Mouse (Mus musculus) kidney, postnatal 14 days (tissue): ENCODE data around the gene Car5a.
A peak's percentile ranks its signal among the peaks of the same experiment; 100 is the strongest.

Experiments
- DNase-seq: peaks from one replicate; pipeline ENCODE4 v3.0.0; 2022; ENCODE audit warnings: mixed read lengths

Car5a gene

GRCm38 (mm10) chr8:121905864-121906263 lies 38.8 kb downstream of the Car5a start:
- DNase-seq = no peak

GRCm38 (mm10) chr8:121905420-121905819 lies 39.3 kb downstream of the Car5a start:
- no peak for DNase-seq

- DNase-seq = no peak
Measured at GRCm38 (mm10) chr8:121904999-121905398, 39.7 kb downstream of the Car5a start.

- no peak for DNase-seq
Measured at GRCm38 (mm10) chr8:121903977-121904376, 40.7 kb downstream of the Car5a start.

- peak; percentile 34 for DNase-seq
Measured at GRCm38 (mm10) chr8:121901498-121902236, 43.0 kb downstream of the Car5a start.

GRCm38 (mm10) chr8:121899180-121900044 lies 45.3 kb downstream of the Car5a start:
- DNase-seq = no peak

GRCm38 (mm10) chr8:121898401-121898931 lies 46.2 kb downstream of the Car5a start:
- DNase-seq = peak; percentile 60

GRCm38 (mm10) chr8:121897871-121898381 lies 46.8 kb downstream of the Car5a start:
- DNase-seq = peak; percentile 76

GRCm38 (mm10) chr8:121897205-121897604 lies 47.5 kb downstream of the Car5a start:
- no peak for DNase-seq

- peak; percentile 40 for DNase-seq
Measured at GRCm38 (mm10) chr8:121896476-121897145, 48.1 kb downstream of the Car5a start.

- DNase-seq = peak; percentile 37
Measured at GRCm38 (mm10) chr8:121895910-121896309, 48.8 kb downstream of the Car5a start.

- DNase-seq = no peak
Measured at GRCm38 (mm10) chr8:121892875-121893274, 51.8 kb downstream of the Car5a start.

- no peak for DNase-seq
Measured at GRCm38 (mm10) chr8:121889810-121890785, 54.6 kb downstream of the Car5a start.

GRCm38 (mm10) chr8:121889317-121889716 lies 55.4 kb downstream of the Car5a start:
- no peak for DNase-seq

- DNase-seq = no peak
Measured at GRCm38 (mm10) chr8:121887547-121887946, 57.2 kb downstream of the Car5a start.

GRCm38 (mm10) chr8:121885433-121885832 lies 59.3 kb downstream of the Car5a start:
- no peak for DNase-seq

GRCm38 (mm10) chr8:121885001-121885400 lies 59.7 kb downstream of the Car5a start:
- no peak for DNase-seq

- DNase-seq = no peak
Measured at GRCm38 (mm10) chr8:121884181-121884580, 60.5 kb downstream of the Car5a start.

GRCm38 (mm10) chr8:121881921-121882320 lies 62.8 kb downstream of the Car5a start:
- no peak for DNase-seq

GRCm38 (mm10) chr8:121880818-121881217 lies 63.9 kb downstream of the Car5a start:
- DNase-seq = peak; percentile 61

GRCm38 (mm10) chr8:121879712-121880111 lies 65.0 kb downstream of the Car5a start:
- no peak for DNase-seq
